Mouse (Mus musculus) forebrain, embryonic 16.5 days (tissue): ENCODE results near the gene Rgp1. TPM values are rescaled to one million over a fixed set of nuclear protein-coding genes. Genes with fewer than 3 reads are reported as not detected.

Source experiments
- ATAC-seq: fragments of 200-750 bp; cut with Nextera tagmentation; 2 replicates; pipeline ENCODE4 v1.8.0; 2017; ENCODE audit warnings: mild to moderate bottlenecking, moderate library complexity
- H3K27ac ChIP-seq: fragments of 300-500 bp; sonication (generic); 2 replicates; pipeline ENCODE4 v1.5.1; 2014; ENCODE audit warnings: low read length, control low read depth
- H3K27me3 ChIP-seq: fragments of 300-500 bp; sonication (generic); replicated peaks from 2 replicates; pipeline ENCODE4 v1.6.1; 2014; ENCODE audit warnings: low read length; ENCODE audit not compliant: control insufficient read depth, insufficient read depth
- H3K36me3 ChIP-seq: fragments of 300-500 bp; sonication (generic); 2 replicates; pipeline ENCODE4 v1.6.1; 2014; ENCODE audit not compliant: control insufficient read depth, insufficient read depth
- H3K4me1 ChIP-seq: fragments of 300-500 bp; sonication (generic); replicated peaks from 2 replicates; pipeline ENCODE4 v1.6.1; 2014; ENCODE audit warnings: low read length; ENCODE audit not compliant: control insufficient read depth, insufficient read depth
- H3K4me2 ChIP-seq: fragments of 300-500 bp; sonication (generic); 2 replicates; pipeline ENCODE4 v1.6.1; 2014; ENCODE audit warnings: mild to moderate bottlenecking, low read length, control low read depth
- H3K4me3 ChIP-seq: fragments of 300-500 bp; sonication (generic); replicated peaks from 2 replicates; pipeline ENCODE4 v1.5.1; 2014; ENCODE audit warnings: mild to moderate bottlenecking, low read length, control low read depth
- H3K9ac ChIP-seq: fragments of 300-500 bp; sonication (generic); replicated peaks from 2 replicates; pipeline ENCODE4 v1.6.1; 2014; ENCODE audit warnings: low read depth, low read length, control low read depth
- H3K9me3 ChIP-seq: fragments of 300-500 bp; sonication (generic); 2 replicates; pipeline ENCODE4 v1.6.1; 2016; ENCODE audit warnings: low read length; ENCODE audit not compliant: control insufficient read depth
- WGBS: fragments of 180-500 bp; shearing (Covaris S2); extraction: QIAGEN DNeasy Blood & Tissue Kit; methylation state at CpG from one replicate; pipeline ENCODE4 v1.1.7; 2014; 5-methylcytosine and 5-hydroxymethylcytosine counted together
- polyA plus RNA-seq: library from polyadenylated mRNA; unstranded; fragments of >200 nt; fragmentation: Nextera tagmentation; extraction: Ambion mirVana; gene quantifications from 2 replicates; pipeline ENCODE4 v1.2.1, GENCODE M21; 2015

Gene Rgp1
- polyA plus RNA-seq, 1 experiment from 2014 or later = 30.5 TPM

GRCm38 (mm10) chr4:43575356-43575755, 3.2 kb upstream of the Rgp1 start:
- Histone ChIP-seq H3K36me3 (peaks cover 21% of the 10 kb centered on the region), H3K9ac (0 out of 2 replicates have a peak overlapping the region, but pooled peaks have one; percentile 3), H3K4me2 (peak overlapping the region; percentile 49), H3K27ac (no peak overlapping the region), H3K9me3 (no peaks in the 10 kb centered on the region), H3K4me3 (peak overlapping the region; percentile 9; the same call in 1 of the 2 replicates), H3K27me3 (no peaks in the 10 kb centered on the region), H3K4me1 (peaks cover 47% of the 10 kb centered on the region)
- no peak for ATAC-seq
- 20% methylated on average over 2 of the region's 2 CpGs for WGBS

GRCm38 (mm10) chr4:43577237-43577881, 1.2 kb upstream of the Rgp1 start:
- Histone ChIP-seq H3K4me3 (peak overlapping the region; percentile 95), H3K4me1 (peaks cover 47% of the 10 kb centered on the region), H3K27ac (no peak overlapping the region), H3K4me2 (peak overlapping the region; percentile 83), H3K9me3 (no peaks in the 10 kb centered on the region), H3K36me3 (peaks cover 18% of the 10 kb centered on the region), H3K27me3 (no peaks in the 10 kb centered on the region), H3K9ac (peak overlapping the region; percentile 96)
- no peak for ATAC-seq
- 56% methylated on average over 8 of the region's 8 CpGs for WGBS

GRCm38 (mm10) chr4:43579256-43579655, 741 bp downstream of the Rgp1 start:
- peaks cover 13% of the 10 kb centered on the region for H3K36me3 ChIP-seq
- H3K27me3 ChIP-seq = no peaks in the 10 kb centered on the region
- no peaks in the 10 kb centered on the region for H3K9me3 ChIP-seq
- peak overlapping the region; percentile 96 for H3K9ac ChIP-seq
- peak overlapping the region; percentile 76 for H3K27ac ChIP-seq
- ATAC-seq = no peak
- H3K4me1 ChIP-seq = peaks cover 47% of the 10 kb centered on the region
- WGBS = 4% methylated on average over 10 of the region's 10 CpGs
- peak overlapping the region; percentile 95 for H3K4me3 ChIP-seq
- peak overlapping the region; percentile 83 for H3K4me2 ChIP-seq

- peak overlapping the region; percentile 95 for H3K4me3 ChIP-seq
- H3K9me3 ChIP-seq = no peaks in the 10 kb centered on the region
- no peak for ATAC-seq
- H3K36me3 ChIP-seq = peaks cover 13% of the 10 kb centered on the region
- peak overlapping the region; percentile 96 for H3K9ac ChIP-seq
- H3K27ac ChIP-seq = no peak overlapping the region
- 71% methylated on average over 6 of the region's 6 CpGs for WGBS
- peaks cover 43% of the 10 kb centered on the region for H3K4me1 ChIP-seq
- peak overlapping the region; percentile 83 for H3K4me2 ChIP-seq
- H3K27me3 ChIP-seq = no peaks in the 10 kb centered on the region
Observed at GRCm38 (mm10) chr4:43579731-43580130, 1.2 kb downstream of the Rgp1 start.

GRCm38 (mm10) chr4:43580721-43581120, 2.2 kb downstream of the Rgp1 start:
- 92% methylated on average over 5 of the region's 5 CpGs for WGBS
- no peak for ATAC-seq

GRCm38 (mm10) chr4:43581381-43581780, 2.9 kb downstream of the Rgp1 start:
- peaks cover 27% of the 10 kb centered on the region for H3K4me1 ChIP-seq
- H3K4me2 ChIP-seq = no peak overlapping the region
- 97% methylated on average over 12 of the region's 12 CpGs for WGBS
- H3K27me3 ChIP-seq = no peaks in the 10 kb centered on the region
- peaks cover 13% of the 10 kb centered on the region for H3K36me3 ChIP-seq
- no peak overlapping the region for H3K27ac ChIP-seq
- no peaks in the 10 kb centered on the region for H3K9me3 ChIP-seq
- ATAC-seq = no peak
- H3K9ac ChIP-seq = no peak overlapping the region
- H3K4me3 ChIP-seq = no peak overlapping the region

More at GRCm38 (mm10) chr4:43580721-43581120, 2.2 kb downstream of the Rgp1 start:
- Histone ChIP-seq H3K9me3 (no peaks in the 10 kb centered on the region), H3K4me1 (peaks cover 33% of the 10 kb centered on the region), H3K27me3 (no peaks in the 10 kb centered on the region), H3K27ac (no peak overlapping the region), H3K4me3 (no peak overlapping the region), H3K9ac (peak overlapping the region; percentile 5; the same call in 1 of the 2 replicates), H3K4me2 (no peak overlapping the region), H3K36me3 (peaks cover 13% of the 10 kb centered on the region)

GRCm38 (mm10) chr4:43582241-43582640, 3.7 kb downstream of the Rgp1 start:
- Histone ChIP-seq H3K9ac (no peak overlapping the region), H3K4me1 (peaks cover 18% of the 10 kb centered on the region), H3K4me2 (no peak overlapping the region), H3K27me3 (no peaks in the 10 kb centered on the region), H3K9me3 (no peaks in the 10 kb centered on the region), H3K27ac (no peak overlapping the region), H3K36me3 (peaks cover 13% of the 10 kb centered on the region), H3K4me3 (no peak overlapping the region)
- ATAC-seq = no peak
- WGBS = 89% methylated on average over 5 of the region's 5 CpGs

- Histone ChIP-seq H3K4me3 (no peak overlapping the region), H3K27ac (no peak overlapping the region), H3K4me1 (peaks cover 10% of the 10 kb centered on the region), H3K9ac (no peak overlapping the region), H3K27me3 (no peaks in the 10 kb centered on the region), H3K4me2 (no peak overlapping the region), H3K36me3 (peaks cover 13% of the 10 kb centered on the region), H3K9me3 (no peaks in the 10 kb centered on the region)
- WGBS = 75% methylated on average over 7 of the region's 7 CpGs
- no peak for ATAC-seq
Observed at GRCm38 (mm10) chr4:43583421-43583820, 4.9 kb downstream of the Rgp1 start.

GRCm38 (mm10) chr4:43584444-43585416, 6.2 kb downstream of the Rgp1 start, which contains the start of gene Msmp:
Gene Msmp (minus strand): TSS chr4:43584494.
- 71% methylated on average over 12 of the region's 12 CpGs for whole genome bisulfite sequencing
- no peaks in the 10 kb centered on the region for H3K9me3 ChIP-seq
- H3K4me2 ChIP-seq = no peak within 1 kb of the TSS
- peaks cover 13% of the 10 kb centered on the region for H3K36me3 ChIP-seq
- H3K4me1 ChIP-seq = peaks cover 4% of the 10 kb centered on the region
- H3K4me3 ChIP-seq = no peak within 1 kb of the TSS
- no peaks in the 10 kb centered on the region for H3K27me3 ChIP-seq
- no peak within 1 kb of the TSS for H3K27ac ChIP-seq
- no peak for ATAC-seq
- no peak within 1 kb of the TSS for H3K9ac ChIP-seq
